Mouse (Mus musculus) limb, embryonic 14.5 days (tissue): ENCODE results near the gene Syne2. TPM values are rescaled to one million over a fixed set of nuclear protein-coding genes. Genes with fewer than 3 reads are reported as not detected.

Source experiments
- ATAC-seq: fragments of 200-750 bp; cut with Nextera tagmentation; 2 replicates; pipeline ENCODE4 v1.8.0; 2017; ENCODE audit warnings: low read depth, moderate number of reproducible peaks, moderate TSS enrichment; ENCODE audit not compliant: low FRiP score
- DNase-seq: peaks from one replicate; pipeline ENCODE4 v3.0.0-alpha.2; 2015; ENCODE audit warnings: low spot score
- H3K27ac ChIP-seq: fragments of 300-500 bp; sonication (generic); replicated peaks from 2 replicates; pipeline ENCODE4 v1.5.1; 2014; ENCODE audit warnings: low read depth, mild to moderate bottlenecking, low read length, moderate library complexity, mixed read lengths
- H3K27me3 ChIP-seq: fragments of 300-500 bp; sonication (generic); 2 replicates; pipeline ENCODE4 v1.6.1; 2014; ENCODE audit warnings: low read length, mixed read lengths; ENCODE audit not compliant: control insufficient read depth, insufficient read depth
- H3K36me3 ChIP-seq: fragments of 300-500 bp; sonication (generic); 2 replicates; pipeline ENCODE4 v1.6.1; 2014; ENCODE audit warnings: mild to moderate bottlenecking, low read length, moderate library complexity, mixed read lengths; ENCODE audit not compliant: control insufficient read depth, insufficient read depth
- H3K4me1 ChIP-seq: fragments of 300-500 bp; sonication (generic); 2 replicates; pipeline ENCODE4 v1.6.1; 2014; ENCODE audit warnings: antibody characterized with exemption, low read length, mixed read lengths; ENCODE audit not compliant: control insufficient read depth, insufficient read depth
- H3K4me2 ChIP-seq: fragments of 300-500 bp; sonication (generic); replicated peaks from 2 replicates; pipeline ENCODE4 v1.6.1; 2014; ENCODE audit warnings: low read depth, mild to moderate bottlenecking, low read length, moderate library complexity; ENCODE audit not compliant: severe bottlenecking
- H3K4me3 ChIP-seq: fragments of 300-500 bp; sonication (generic); replicated peaks from 2 replicates; pipeline ENCODE4 v1.5.1; 2014; ENCODE audit warnings: low read length
- H3K9ac ChIP-seq: fragments of 300-500 bp; sonication (generic); 2 replicates; pipeline ENCODE4 v1.6.1; 2014; ENCODE audit warnings: mild to moderate bottlenecking, low read depth, low read length, moderate library complexity; ENCODE audit not compliant: severe bottlenecking
- H3K9me3 ChIP-seq: fragments of 300-500 bp; sonication (generic); 2 replicates; pipeline ENCODE4 v1.6.1; 2016; ENCODE audit warnings: low read length; ENCODE audit not compliant: control insufficient read depth
- POLR2A ChIP-seq: fragments of 200-500 bp; IDR thresholded peaks from 2 replicates; pipeline ENCODE4 v1.8.0; 2012; ENCODE audit warnings: inconsistent platforms, mild to moderate bottlenecking, moderate library complexity, borderline replicate concordance; ENCODE audit not compliant: insufficient read depth, insufficient read length; ENCODE audit errors: extremely low read depth
- WGBS: fragments of 180-500 bp; shearing (Covaris S2); extraction: QIAGEN DNeasy Blood & Tissue Kit; methylation state at CpG from one replicate; pipeline ENCODE4 v1.1.7; 2014; 5-methylcytosine and 5-hydroxymethylcytosine counted together
- polyA plus RNA-seq, 2 experiments: library from polyadenylated mRNA; depleted of rRNA in 1 of 2; stranded (reverse) in 1 of 2; unstranded in 1 of 2; fragments of >200 nt; fragmentation: Nextera tagmentation in 1 of 2; extraction: Ambion mirVana in 1 of 2; gene quantifications; 2 replicates each; pipeline versions ENCODE4 v1.2.1 to v1.2.3; 2012 to 2014

The Syne2 gene
- polyA plus RNA-seq, 2 experiments: 41.5 to 48.0 TPM

DNA sequence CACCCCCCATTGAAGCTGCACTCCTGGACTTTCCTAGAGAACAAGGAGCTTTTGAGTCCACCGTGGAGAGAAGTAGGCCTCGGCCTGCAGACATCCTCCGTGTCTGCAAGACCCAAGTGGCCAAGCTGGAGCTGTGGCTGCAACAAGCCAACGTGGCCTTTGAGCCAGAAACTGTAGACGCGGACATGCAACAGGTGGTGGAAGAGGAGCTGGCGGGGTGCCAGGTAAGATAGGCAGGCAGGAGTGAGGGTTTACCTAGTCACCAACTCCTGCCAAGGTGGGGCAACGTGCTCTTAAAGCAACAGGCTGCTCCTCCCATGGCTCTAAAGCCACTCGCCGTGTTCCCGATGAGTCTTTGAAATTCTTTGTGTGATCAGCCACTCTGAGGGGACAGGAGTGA lies 197.6 kb downstream of the Syne2 start:
- DNase-seq: no peak
- no peak for TF ChIP-seq POLR2A
- Histone ChIP-seq H3K4me3 (no peak overlapping the region), H3K27me3 (no peaks in the 10 kb centered on the region), H3K36me3 (peaks cover 9% of the 10 kb centered on the region), H3K27ac (no peak overlapping the region), H3K9ac (no peak overlapping the region), H3K4me1 (no peaks in the 10 kb centered on the region), H3K9me3 (no peaks in the 10 kb centered on the region), H3K4me2 (no peak overlapping the region)
- ATAC-seq: no peak
- WGBS: 79% methylated on average over 11 of the region's 11 CpGs

DNA sequence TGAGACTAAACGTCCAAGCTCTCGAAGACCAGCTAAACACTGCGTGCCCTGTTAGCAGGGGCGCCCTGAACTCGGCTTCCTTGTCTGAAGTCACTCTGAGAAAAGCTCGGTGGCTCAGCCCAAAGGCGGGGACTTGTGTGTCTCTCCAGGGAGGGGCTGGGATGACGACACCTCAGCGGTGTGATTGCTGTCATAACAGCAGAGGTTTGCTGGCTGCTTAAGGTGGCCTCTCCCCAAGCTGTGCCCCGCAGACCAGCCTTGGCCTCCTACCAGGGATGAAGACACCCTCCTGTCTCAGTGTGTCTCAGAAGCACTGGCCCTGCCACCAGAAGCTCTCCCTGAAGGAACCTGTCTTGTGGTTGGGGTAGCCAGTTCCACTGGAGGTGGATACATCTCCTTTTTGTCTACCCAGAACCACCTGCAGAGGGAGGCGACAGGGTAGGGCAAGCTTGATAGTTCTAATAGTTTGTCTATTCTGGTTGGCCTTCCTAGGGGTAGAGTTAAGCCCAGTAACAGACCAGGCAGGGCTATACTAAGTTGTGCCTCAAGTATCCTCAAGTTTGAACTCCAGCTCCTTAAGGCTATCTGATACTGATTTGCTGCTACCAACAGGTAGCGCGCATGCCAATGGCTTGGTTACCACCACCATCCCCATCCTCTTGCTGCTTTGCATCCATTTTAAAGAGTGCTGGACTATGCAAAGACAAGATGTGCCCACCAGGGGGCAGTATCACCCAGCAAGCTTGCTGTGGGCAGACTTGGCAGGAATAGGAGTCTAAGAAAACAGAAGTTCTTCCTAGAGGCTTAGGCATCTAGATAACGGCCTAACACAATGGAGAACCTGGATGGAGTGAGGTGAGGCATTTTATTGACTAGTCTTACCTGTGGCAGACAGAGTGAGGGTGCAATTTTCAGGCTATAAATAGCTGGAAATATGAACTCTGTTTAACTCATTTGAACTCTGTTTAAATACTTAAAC lies 198.5 kb downstream of the Syne2 start:
- no peaks in the 10 kb centered on the region for H3K4me1 ChIP-seq
- no peak overlapping the region for H3K27ac ChIP-seq
- H3K9me3 ChIP-seq: no peaks in the 10 kb centered on the region
- H3K9ac ChIP-seq: no peak overlapping the region
- no peak overlapping the region for H3K4me3 ChIP-seq
- no peak overlapping the region for H3K4me2 ChIP-seq
- ATAC-seq: no peak
- H3K27me3 ChIP-seq: no peaks in the 10 kb centered on the region
- TF ChIP-seq POLR2A: no peak
- peak; percentile 73 for DNase-seq
- peaks cover 16% of the 10 kb centered on the region for H3K36me3 ChIP-seq
- 79% methylated on average over 14 of the region's 14 CpGs for WGBS

DNA sequence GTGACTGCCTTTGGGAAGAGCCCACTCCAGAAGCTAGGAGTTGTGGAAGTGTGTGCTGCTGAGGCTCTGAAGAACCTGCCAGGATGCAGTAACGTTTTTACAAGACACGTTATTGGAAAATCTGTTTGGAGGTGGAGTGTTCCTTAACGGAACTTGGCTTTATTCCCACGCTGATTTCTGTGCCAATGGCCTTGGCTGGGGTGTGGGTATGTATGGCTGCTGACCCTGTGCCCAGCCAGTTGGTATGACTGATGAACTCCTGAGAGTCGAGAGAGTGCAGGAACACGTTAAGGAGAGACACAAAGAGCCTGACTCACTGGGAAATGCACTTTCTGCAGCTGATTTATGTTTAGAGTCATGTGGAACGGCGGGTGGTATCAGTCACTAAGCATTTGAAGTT lies 200.7 kb downstream of the Syne2 start:
- TF ChIP-seq POLR2A: no peak
- Histone ChIP-seq H3K4me3 (no peak overlapping the region), H3K36me3 (peaks cover 31% of the 10 kb centered on the region), H3K9ac (no peak overlapping the region), H3K4me2 (no peak overlapping the region), H3K27ac (no peak overlapping the region), H3K9me3 (no peaks in the 10 kb centered on the region), H3K27me3 (no peaks in the 10 kb centered on the region), H3K4me1 (no peaks in the 10 kb centered on the region)
- no peak for ATAC-seq
- 32% methylated on average over 8 of the region's 8 CpGs for WGBS
- peak; percentile 40 for DNase-seq

DNA sequence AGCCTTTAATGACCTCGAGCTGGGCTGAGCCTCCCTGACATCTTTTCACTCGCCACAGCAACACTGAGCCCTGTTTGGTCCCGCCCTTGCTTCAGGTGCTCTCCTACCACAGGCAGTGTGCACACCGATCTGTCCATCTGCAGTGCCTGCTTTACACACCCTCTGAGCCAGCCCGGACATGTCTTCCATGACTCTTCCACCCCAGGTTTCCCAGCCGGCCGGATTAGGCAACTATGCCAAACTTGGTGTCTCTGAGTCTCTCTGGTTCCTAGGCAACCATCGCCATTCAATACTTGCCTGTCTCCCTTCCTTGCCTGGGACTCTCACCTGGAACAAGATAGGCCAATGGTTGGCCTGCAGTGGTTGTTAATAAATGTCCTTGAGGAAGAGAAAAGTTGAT lies 224.4 kb downstream of the Syne2 start:
- no peak for TF ChIP-seq POLR2A
- DNase-seq (no peak), ATAC-seq (no peak)
- H3K9me3 ChIP-seq: no peaks in the 10 kb centered on the region
- peaks cover 58% of the 10 kb centered on the region for H3K36me3 ChIP-seq
- no peaks in the 10 kb centered on the region for H3K27me3 ChIP-seq
- H3K4me1 ChIP-seq: no peaks in the 10 kb centered on the region
- no peak overlapping the region for H3K4me2 ChIP-seq
- H3K27ac ChIP-seq: no peak overlapping the region
- H3K9ac ChIP-seq: no peak overlapping the region
- 80% methylated on average over 8 of the region's 8 CpGs for WGBS
- H3K4me3 ChIP-seq: no peak overlapping the region

DNA sequence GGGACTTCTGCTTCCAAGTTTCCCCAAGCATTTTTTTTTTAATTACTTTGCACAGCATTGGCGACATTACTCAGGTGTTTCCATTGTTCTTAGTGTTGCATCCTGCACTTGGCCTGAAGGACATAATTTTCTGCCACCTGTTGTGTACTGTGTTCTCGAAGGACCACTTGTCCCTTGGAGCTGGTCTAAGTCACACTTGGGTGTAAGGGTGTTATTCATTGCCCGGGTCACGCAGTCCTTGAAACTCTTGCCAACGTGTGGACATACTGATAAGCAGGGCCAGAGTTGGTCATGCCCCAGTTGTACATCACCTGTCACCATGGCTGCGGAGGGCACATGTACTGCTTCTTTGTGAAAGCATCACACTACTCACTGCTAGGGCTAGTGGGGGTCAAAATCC lies 228.6 kb downstream of the Syne2 start:
- Histone ChIP-seq H3K4me3 (no peak overlapping the region), H3K9me3 (no peaks in the 10 kb centered on the region), H3K4me2 (no peak overlapping the region), H3K27ac (no peak overlapping the region), H3K4me1 (no peaks in the 10 kb centered on the region), H3K36me3 (peaks cover 60% of the 10 kb centered on the region), H3K27me3 (no peaks in the 10 kb centered on the region), H3K9ac (no peak overlapping the region)
- DNase-seq (no peak), ATAC-seq (no peak)
- TF ChIP-seq POLR2A: no peak
- 91% methylated on average over 6 of the region's 6 CpGs for WGBS

DNA sequence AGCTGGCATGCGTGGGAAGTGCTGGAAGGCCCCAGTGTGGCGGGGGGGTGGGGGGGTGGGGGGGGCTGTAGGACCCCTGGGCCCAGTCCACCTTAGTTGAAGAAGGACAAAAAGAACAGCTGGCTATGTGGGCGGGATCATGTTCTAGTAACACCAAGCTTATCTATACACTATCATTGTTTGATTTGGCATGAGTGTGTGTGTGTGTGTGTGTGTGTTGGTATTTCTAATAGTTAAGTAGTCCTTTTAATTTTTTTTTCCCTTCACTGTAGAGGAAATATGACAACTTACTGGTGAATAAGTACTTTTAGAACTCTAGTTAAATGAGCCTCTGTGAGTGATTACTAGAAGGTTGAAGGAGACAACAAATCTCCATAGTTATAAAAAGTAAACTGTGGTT lies 230.0 kb downstream of the Syne2 start:
- Histone ChIP-seq H3K9me3 (no peaks in the 10 kb centered on the region), H3K4me1 (no peaks in the 10 kb centered on the region), H3K4me2 (no peak overlapping the region), H3K4me3 (no peak overlapping the region), H3K27ac (no peak overlapping the region), H3K9ac (no peak overlapping the region), H3K36me3 (peaks cover 53% of the 10 kb centered on the region), H3K27me3 (no peaks in the 10 kb centered on the region)
- 93% methylated on average over 3 of the region's 3 CpGs for WGBS
- no peak for DNase-seq
- TF ChIP-seq POLR2A: no peak
- ATAC-seq: no peak
